ENCODE assay signal across 31 mouse cellular contexts in genomic region chr9:119305863-119306262, GRCm38 (mm10). TPM values are rescaled to one million over a fixed set of nuclear protein-coding genes. Genes with fewer than 3 reads are reported as not detected.
DNase-seq lines count a peak whose midpoint lies in the region; ATAC-seq lines count a peak whose summit lies in the region.
"Had no signal": no experiment of that assay in that cellular context is flagged by ENCODE, and none has a peak within 500 bp of the region (broad histone marks: within the 10 kb centered on the region; RNA-seq: fewer than 3 reads in every experiment).

No protein-coding gene starts in this region.

- no peaks in the 10 kb centered on the region for H3K9me3 ChIP-seq in liver, embryonic 16.5 days (replicated peaks; ENCODE audit: control insufficient read depth, low read length)
- no peaks in the 10 kb centered on the region for H3K9me3 ChIP-seq in liver, embryonic 11.5 days (ENCODE audit: control insufficient read depth, low read length)
- H3K9me3 ChIP-seq: embryonic facial prominence, embryonic 13.5 days; embryonic facial prominence, embryonic 15.5 days; forebrain, embryonic 13.5 days; forebrain, embryonic 15.5 days; G1E had no signal

- H3K27ac ChIP-seq in liver, embryonic 16.5 days (ENCODE audit: low read length) = no peak overlapping the region
- H3K27ac ChIP-seq in liver, embryonic 11.5 days (ENCODE audit: low read depth, low read length) = no peak overlapping the region
- H3K27ac ChIP-seq: embryonic facial prominence, embryonic 13.5 days; embryonic facial prominence, embryonic 15.5 days; forebrain, embryonic 13.5 days; forebrain, embryonic 15.5 days had no signal

- no peak overlapping the region for H3K9ac ChIP-seq in liver, embryonic 16.5 days (ENCODE audit: low read depth, low read length)
- no peak overlapping the region for H3K9ac ChIP-seq in liver, embryonic 11.5 days (ENCODE audit: low read depth, low read length)
- H3K9ac ChIP-seq: embryonic facial prominence, embryonic 13.5 days; embryonic facial prominence, embryonic 15.5 days; forebrain, embryonic 13.5 days; forebrain, embryonic 15.5 days; forebrain, postnatal 0 days had no signal

- H3K4me3 ChIP-seq in liver, embryonic 16.5 days (ENCODE audit: low read depth, low read length) = no peak overlapping the region
- H3K4me3 ChIP-seq in liver, embryonic 11.5 days (ENCODE audit: low read depth, low read length) = no peak overlapping the region
- H3K4me3 ChIP-seq: embryonic facial prominence, embryonic 13.5 days; embryonic facial prominence, embryonic 15.5 days; erythroblast, embryonic 14.5 days; forebrain, embryonic 13.5 days; forebrain, embryonic 15.5 days had no signal

- no peak overlapping the region for H3K4me2 ChIP-seq in liver, embryonic 16.5 days (ENCODE audit: low read depth, low read length)
- H3K4me2 ChIP-seq in liver, embryonic 11.5 days = no peak overlapping the region
- H3K4me2 ChIP-seq: embryonic facial prominence, embryonic 13.5 days; embryonic facial prominence, embryonic 15.5 days; forebrain, embryonic 13.5 days; forebrain, embryonic 15.5 days had no signal

- H3K36me3 ChIP-seq in liver, embryonic 16.5 days (ENCODE audit: control insufficient read depth, insufficient read depth) = no peaks in the 10 kb centered on the region
- H3K36me3 ChIP-seq in liver, embryonic 11.5 days (ENCODE audit: control insufficient read depth, insufficient read depth, low read length) = peaks cover 7% of the 10 kb centered on the region; the same call in 1 of the 2 replicates

- 0 out of 2 replicates have a peak, but pooled peaks have one; percentile 45 for ATAC-seq in liver, embryonic 16.5 days (ENCODE audit: low read depth)
- no peak for ATAC-seq in liver, embryonic 11.5 days (replicated peaks; ENCODE audit: low FRiP score)
- ATAC-seq: activated CD4-positive, CD25-positive, alpha-beta regulatory T cell, adult 4 months; CD4-positive, CD25-positive, alpha-beta regulatory T cell, adult 4 months; forebrain, embryonic 13.5 days; forebrain, embryonic 15.5 days; forebrain, postnatal 0 days; Patski had no signal

- 74% methylated on average over 7 of the region's 7 CpGs for WGBS in liver, embryonic 16.5 days (ENCODE audit: insufficient replicate concordance)
- WGBS in liver, embryonic 11.5 days = 89% methylated on average over 7 of the region's 7 CpGs

- no peaks in the 10 kb centered on the region for H3K4me1 ChIP-seq in liver, embryonic 16.5 days (ENCODE audit: control insufficient read depth, low read depth, low read length)
- H3K4me1 ChIP-seq in liver, embryonic 11.5 days (replicated peaks; ENCODE audit: control insufficient read depth, insufficient read depth, low read length) = no peaks in the 10 kb centered on the region
- H3K4me1 ChIP-seq: embryonic facial prominence, embryonic 13.5 days; embryonic facial prominence, embryonic 15.5 days; forebrain, embryonic 13.5 days; forebrain, embryonic 15.5 days had no signal

- peak; percentile 42 for DNase-seq in heart, adult 11 months
- DNase-seq in heart, adult 8-10 months (ENCODE audit: low spot score) = no peak
- no peak for DNase-seq in liver, embryonic 11.5 days (ENCODE audit: low spot score)
- peak; percentile 90 for DNase-seq in fat pad, adult 2 months (ENCODE audit: extremely low read depth, low read depth, low spot score)
- DNase-seq: adrenal gland, adult 2 months; adrenal gland, postnatal 10 days; adrenal gland, postnatal 25 days; B cell, adult 2 months; cerebellum, adult 11 months; cerebellum, adult 18-20 months; cerebellum, adult 8-10 months; cerebellum, adult 9-11 months; cerebellum, postnatal 14 days; cerebellum, postnatal 36 days; embryo, embryonic 11 days; forebrain, postnatal 0 days had no signal

- no peaks in the 10 kb centered on the region for H3K27me3 ChIP-seq in liver, embryonic 16.5 days (ENCODE audit: control insufficient read depth, insufficient read depth, low read depth, low read length)
- H3K27me3 ChIP-seq in liver, embryonic 11.5 days (replicated peaks; ENCODE audit: control insufficient read depth, insufficient read depth, low read length) = no peaks in the 10 kb centered on the region
- H3K27me3 ChIP-seq: CH12.LX; embryonic facial prominence, embryonic 13.5 days; embryonic facial prominence, embryonic 15.5 days; forebrain, embryonic 13.5 days; forebrain, embryonic 15.5 days; Patski had no signal

RNA-seq across cellular contexts. Expression of gene Oxsr1, which starts 16.4 kb away (rescaled TPM):
- 10 to 100 TPM; 52.5 to 63.2 (median 55.3) TPM for total RNA-seq in heart, adult 8-10 months (2022)
- polyA plus RNA-seq in liver, embryonic 16.5 days (2015; fragmentation: Nextera tagmentation; extraction: Ambion mirVana) = 4.0 and 4.1 TPM in 2 replicates
- polyA plus RNA-seq in liver, embryonic 11.5 days (2014; fragmentation: Nextera tagmentation; extraction: Ambion mirVana) = 14.2 TPM in 2 replicates

RNA-seq across cellular contexts. Expression of gene Acaa1a, which starts 33.6 kb away (rescaled TPM):
- total RNA-seq in heart, adult 8-10 months (2022) = 10 to 100 TPM; 75.1 to 88.4 (median 78.0) TPM
- polyA plus RNA-seq in liver, embryonic 16.5 days (2015; fragmentation: Nextera tagmentation; extraction: Ambion mirVana) = 45.0 and 47.9 TPM in 2 replicates
- polyA plus RNA-seq in liver, embryonic 11.5 days (2014; fragmentation: Nextera tagmentation; extraction: Ambion mirVana) = 58.8 and 61.2 TPM in 2 replicates

RNA-seq across cellular contexts. Expression of gene Myd88, which starts 35.3 kb away (rescaled TPM):
- 10 to 100 TPM; 10.7 to 12.5 (median 11.4) TPM for total RNA-seq in heart, adult 8-10 months (2022)
- 14.6 and 14.7 TPM in 2 replicates for polyA plus RNA-seq in liver, embryonic 16.5 days (2015; fragmentation: Nextera tagmentation; extraction: Ambion mirVana)
- 28.6 and 30.6 TPM in 2 replicates for polyA plus RNA-seq in liver, embryonic 11.5 days (2014; fragmentation: Nextera tagmentation; extraction: Ambion mirVana)

RNA-seq across cellular contexts. Expression of gene Xylb, which starts 51.3 kb away (rescaled TPM):
- total RNA-seq in heart, adult 8-10 months (2022) = under 1 TPM; 0.25 to 0.41 (median 0.39) TPM
- 3.3 and 4.5 TPM in 2 replicates for polyA plus RNA-seq in liver, embryonic 16.5 days (2015; fragmentation: Nextera tagmentation; extraction: Ambion mirVana)
- polyA plus RNA-seq in liver, embryonic 11.5 days (2014; fragmentation: Nextera tagmentation; extraction: Ambion mirVana) = 9.5 and 11.0 TPM in 2 replicates

RNA-seq across cellular contexts. Expression of gene Slc22a14, which starts 59.5 kb away (rescaled TPM):
- total RNA-seq in heart, adult 8-10 months (2022) = under 1 TPM in 2 of 4 experiments, not detected in 2; 0.31 to 0.47 TPM
- polyA plus RNA-seq in liver, embryonic 16.5 days (2015; fragmentation: Nextera tagmentation; extraction: Ambion mirVana) = not detected in 2 replicates
- polyA plus RNA-seq in liver, embryonic 11.5 days (2014; fragmentation: Nextera tagmentation; extraction: Ambion mirVana) = not detected in 2 replicates
- total RNA-seq: adrenal gland, postnatal 25 days; adrenal gland, postnatal 4 days; CH12.LX; common myeloid progenitor, adult 5-6 weeks; forebrain, postnatal 0 days; G1E had no signal
- polyA plus RNA-seq: activated CD4-positive, CD25-positive, alpha-beta regulatory T cell, adult 4 months; adrenal gland, adult 2 months; CD4-positive, CD25-positive, alpha-beta regulatory T cell, adult 4 months; embryonic facial prominence, embryonic 11.5 days; embryonic facial prominence, embryonic 13.5 days; erythroblast, embryonic 14.5 days; forebrain, embryonic 11.5 days; forebrain, embryonic 13.5 days; forebrain, postnatal 0 days; G1E had no signal

Comparison
In these comparisons a context has a peak if more than half of its experiments do, and no peak if none do; other contexts are left out.
1. DNase-seq: peak in heart, adult 11 months (single experiment) and fat pad, adult 2 months (single experiment); none in heart, adult 8-10 months (single experiment) and liver, embryonic 11.5 days (single experiment).